Mouse (Mus musculus) liver, embryonic 14.5 days (tissue): Measurements from ENCODE around the gene Rab8b. TPM values are rescaled to one million over a fixed set of nuclear protein-coding genes. Genes with fewer than 3 reads are reported as not detected.
"Not testable (repeated sequence)": the region's sequence is repeated elsewhere in the genome, so short reads cannot be mapped to it uniquely, and the experiment has no call there.

Experiments
- ATAC-seq: fragments of 200-750 bp; cut with Nextera tagmentation; 2 replicates; pipeline ENCODE4 v1.8.0; 2017; ENCODE audit warnings: moderate number of reproducible peaks, mild to moderate bottlenecking, moderate library complexity; ENCODE audit not compliant: insufficient read depth
- DNase-seq, 3 experiments: peaks; one replicate each; pipeline ENCODE4 v3.0.0-alpha.2; 2012 to 2013; ENCODE audit warnings: low read depth in 3 of 3, low spot score in 3 of 3
- H3K27ac ChIP-seq: fragments of 300-500 bp; sonication (generic); 2 replicates; pipeline ENCODE4 v1.5.1; 2014; ENCODE audit warnings: moderate library complexity, mild to moderate bottlenecking, control low read depth, inconsistent platforms
- H3K27me3 ChIP-seq: fragments of 300-500 bp; sonication (generic); 2 replicates; pipeline ENCODE4 v1.6.1; 2014; ENCODE audit warnings: mild to moderate bottlenecking, low read length, moderate library complexity; ENCODE audit not compliant: control insufficient read depth, insufficient read depth
- H3K36me3 ChIP-seq: fragments of 300-500 bp; sonication (generic); replicated peaks from 2 replicates; pipeline ENCODE4 v1.6.1; 2014; ENCODE audit warnings: low read depth; ENCODE audit not compliant: control insufficient read depth, insufficient read depth
- H3K4me1 ChIP-seq, 2 experiments: fragments of 200-500 bp in 1 of 2; fragments of 300-500 bp in 1 of 2; sonication (generic) in 1 of 2; replicated peaks; 2 replicates each; pipeline ENCODE4 v1.6.1; 2012 to 2014; ENCODE audit warnings: antibody characterized with exemption in 1 of 2, inconsistent platforms in 1 of 2, low read length in 1 of 2; ENCODE audit not compliant: control insufficient read depth in 2 of 2, insufficient read depth in 2 of 2
- H3K4me2 ChIP-seq: fragments of 300-500 bp; sonication (generic); 2 replicates; pipeline ENCODE4 v1.6.1; 2014; ENCODE audit warnings: low read depth, mild to moderate bottlenecking, control low read depth, moderate library complexity
- H3K4me3 ChIP-seq, 2 experiments: fragments of 200-500 bp in 1 of 2; fragments of 300-500 bp in 1 of 2; sonication (generic) in 1 of 2; 2 replicates each; pipeline ENCODE4 v1.5.1; 2012 to 2014; ENCODE audit warnings: low read depth in 2 of 2, low read length in 2 of 2, mild to moderate bottlenecking in 2 of 2, control low read depth in 1 of 2, inconsistent platforms in 1 of 2, moderate library complexity in 1 of 2; ENCODE audit not compliant: insufficient read depth in 1 of 2
- H3K9ac ChIP-seq: fragments of 300-500 bp; sonication (generic); replicated peaks from 2 replicates; pipeline ENCODE4 v1.6.1; 2014; ENCODE audit warnings: mild to moderate bottlenecking, control low read depth, moderate library complexity
- H3K9me3 ChIP-seq: fragments of 300-500 bp; sonication (generic); 2 replicates; pipeline ENCODE4 v1.6.1; 2016; ENCODE audit warnings: low read length, mixed read lengths; ENCODE audit not compliant: control insufficient read depth
- CTCF ChIP-seq: IDR thresholded peaks from 2 replicates; pipeline ENCODE4 v1.5.1; 2016; ENCODE audit warnings: antibody characterized with exemption, low read depth, control low read depth
- EP300 ChIP-seq: IDR thresholded peaks from 2 replicates; pipeline ENCODE4 v1.6.1; 2016; ENCODE audit warnings: antibody characterized with exemption, low read depth
- WGBS: fragments of 180-500 bp; shearing (Covaris S2); extraction: QIAGEN DNeasy Blood & Tissue Kit; methylation state at CpG from one replicate; pipeline ENCODE4 v1.1.7; 2014; ENCODE audit not compliant: insufficient replicate concordance; 5-methylcytosine and 5-hydroxymethylcytosine counted together
- polyA plus RNA-seq, 2 experiments: library from polyadenylated mRNA; depleted of rRNA in 1 of 2; stranded (reverse) in 1 of 2; unstranded in 1 of 2; fragments of >200 nt; fragmentation: Nextera tagmentation in 1 of 2; extraction: Ambion mirVana in 1 of 2; gene quantifications; 2 replicates each; pipeline versions ENCODE4 v1.2.1 to v1.2.3; 2012 to 2014

The Rab8b gene
- polyA plus RNA-seq, 2 experiments, result 18.3 to 20.6 TPM

GRCm38 (mm10) chr9:66913254-66913934, 6.1 kb downstream of the Rab8b start:
- not testable (repeated sequence) for H3K9me3 ChIP-seq, DNase-seq, H3K27me3 ChIP-seq
- Histone ChIP-seq H3K36me3 (peaks cover 16% of the 10 kb centered on the region), H3K4me2 (peak overlapping the region; percentile 74), H3K9ac (peak overlapping the region; percentile 52), H3K4me1 (peaks cover 79 to 82% of the 10 kb centered on the region in 2 experiments), H3K4me3 (peak overlapping the region; percentile 42 to 47; a peak in 3 of 4 replicates), H3K27ac (peak overlapping the region; percentile 97)
- TF ChIP-seq EP300, result peak; percentile 36; the same call in 1 of the 2 replicates
- 26% methylated on average over 5 of the region's 5 CpGs for WGBS
- peak; percentile 55 for ATAC-seq

DNA sequence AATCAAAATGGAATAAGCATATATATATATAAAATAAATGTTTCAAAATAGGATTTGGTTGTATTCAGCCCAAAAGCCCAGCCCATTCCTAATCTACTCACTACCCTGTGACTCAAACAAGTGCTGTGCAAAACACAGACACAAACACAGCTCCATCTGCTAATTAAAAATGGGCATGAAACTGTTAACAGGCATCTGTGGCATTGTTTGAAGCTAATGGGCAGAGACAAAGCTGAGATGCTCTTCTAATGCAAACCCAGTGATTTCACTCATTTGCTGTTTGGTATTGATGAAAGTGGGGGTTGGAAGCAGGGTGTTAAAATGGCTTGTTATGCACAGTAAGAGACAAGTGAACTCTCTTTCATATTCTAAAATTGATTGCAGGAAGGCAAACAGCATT, 7.2 kb downstream of the Rab8b start:
- Histone ChIP-seq H3K9ac (peak overlapping the region; percentile 52), H3K27me3 (no peaks in the 10 kb centered on the region), H3K4me2 (peak overlapping the region; percentile 74), H3K9me3 (no peaks in the 10 kb centered on the region), H3K4me3 (peak overlapping the region; percentile 47 to 52), H3K27ac (peak overlapping the region; percentile 32), H3K4me1 (peaks cover 75 to 79% of the 10 kb centered on the region in 2 experiments), H3K36me3 (peaks cover 16% of the 10 kb centered on the region)
- DNase-seq (no peak), ATAC-seq (no peak)
- TF ChIP-seq CTCF, result no peak
- no peak for TF ChIP-seq EP300

DNA sequence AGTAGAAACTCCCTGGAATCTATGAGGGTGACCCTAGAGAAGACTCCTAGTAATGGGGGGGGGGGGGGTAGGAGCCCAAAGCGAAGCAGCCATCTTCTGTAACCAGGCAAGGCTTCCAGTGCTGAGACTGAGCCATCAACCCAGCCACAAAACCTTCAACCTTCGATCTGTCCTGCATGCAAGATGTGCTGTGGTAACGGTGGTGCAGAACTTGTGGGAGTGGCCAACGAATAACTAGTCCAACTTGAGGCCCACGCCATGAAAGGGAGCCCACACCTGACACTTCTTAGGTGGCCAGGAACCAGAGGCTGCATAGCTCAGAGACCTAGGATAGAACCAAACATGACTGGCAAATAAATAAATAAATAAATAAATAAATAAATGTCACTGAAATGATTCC, 8.8 kb downstream of the Rab8b start:
- ATAC-seq (no peak), DNase-seq (no peak)
- Histone ChIP-seq H3K4me2 (peak overlapping the region; percentile 74; the same call in 1 of the 2 replicates), H3K27ac (no peak overlapping the region), H3K9me3 (no peaks in the 10 kb centered on the region), H3K4me3 (no peak overlapping the region), H3K9ac (no peak overlapping the region), H3K36me3 (peaks cover 21% of the 10 kb centered on the region), H3K4me1 (peaks cover 64 to 69% of the 10 kb centered on the region in 2 experiments), H3K27me3 (no peaks in the 10 kb centered on the region)
- 40% methylated on average over 5 of the region's 5 CpGs for WGBS
- no peak for TF ChIP-seq EP300
- no peak for TF ChIP-seq CTCF

- Histone ChIP-seq H3K9me3 (no peaks in the 10 kb centered on the region), H3K4me2 (peak overlapping the region; percentile 17; the same call in 1 of the 2 replicates), H3K27me3 (no peaks in the 10 kb centered on the region), H3K4me3 (no peak overlapping the region), H3K27ac (no peak overlapping the region), H3K36me3 (peaks cover 18% of the 10 kb centered on the region), H3K4me1 (peaks cover 58 to 63% of the 10 kb centered on the region in 2 experiments), H3K9ac (no peak overlapping the region)
- ATAC-seq (no peak), DNase-seq (no peak)
- no peak for TF ChIP-seq CTCF
- TF ChIP-seq EP300, result no peak
- WGBS, result 39% methylated on average over 7 of the region's 7 CpGs
Measured at GRCm38 (mm10) chr9:66909922-66910321, 9.6 kb downstream of the Rab8b start.

DNA sequence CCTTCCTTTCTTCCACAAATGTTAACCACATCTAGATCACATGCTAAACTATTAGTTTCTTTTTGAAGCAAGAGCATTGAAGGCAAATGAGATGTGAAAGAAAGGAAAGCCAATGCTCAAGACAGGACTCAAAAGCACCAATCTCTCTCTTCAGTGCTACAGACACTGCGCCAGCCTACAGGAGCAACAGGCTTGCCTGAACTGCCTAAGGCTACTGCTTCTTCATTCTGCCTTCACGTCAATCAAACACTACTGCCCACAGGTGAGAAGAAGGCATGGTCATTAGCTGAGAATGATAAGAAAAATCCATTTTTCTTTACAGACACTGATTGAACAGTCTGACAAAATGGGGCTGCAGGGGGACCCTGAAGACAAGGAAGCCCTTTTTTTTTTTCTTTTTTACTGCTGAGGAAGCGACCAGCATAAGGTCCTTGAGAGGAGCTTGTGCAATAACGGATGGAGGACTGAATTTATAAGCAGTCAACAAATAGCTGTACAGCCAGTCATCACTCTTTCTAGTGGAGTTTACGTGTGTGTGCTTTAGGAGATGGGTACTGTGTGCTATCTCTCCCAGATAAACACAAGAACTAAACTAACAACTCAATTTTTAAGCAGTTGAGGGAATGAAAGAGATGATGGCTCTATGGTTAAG, 11.6 kb downstream of the Rab8b start:
- Histone ChIP-seq H3K4me3 (no peak overlapping the region), H3K4me2 (no peak overlapping the region)
- TF ChIP-seq EP300, result no peak
- TF ChIP-seq CTCF, result no peak

More for the DNA sequence above, 11.6 kb downstream of the Rab8b start:
- DNase-seq (no peak), ATAC-seq (no peak)
- 68% methylated on average over 5 of the region's 5 CpGs for WGBS
- no peak overlapping the region; the same call in 1 of the 2 replicates for H3K9ac ChIP-seq
- H3K9me3 ChIP-seq, result no peaks in the 10 kb centered on the region
- no peak overlapping the region for H3K27ac ChIP-seq
- peaks cover 20% of the 10 kb centered on the region for H3K36me3 ChIP-seq
- H3K4me1 ChIP-seq, result peaks cover 39 to 46% of the 10 kb centered on the region in 2 experiments
- H3K27me3 ChIP-seq, result no peaks in the 10 kb centered on the region
